Mouse (Mus musculus) forebrain, embryonic 15.5 days (tissue): ENCODE measurements at regions not wholly inside any gene's neighbourhood (a gene's known extent, or its start where the extent isn't known, plus 50 kb on each side); places are given as distances from the start of the nearest gene placed in this dataset.

Source experiments
- ATAC-seq: fragments of 200-750 bp; cut with Nextera tagmentation; replicated peaks from 2 replicates; pipeline ENCODE4 v1.8.0; 2017; ENCODE audit warnings: mild to moderate bottlenecking, moderate TSS enrichment, moderate library complexity
- H3K27ac ChIP-seq: fragments of 300-500 bp; sonication (generic); replicated peaks from 2 replicates; pipeline ENCODE4 v1.5.1; 2015; ENCODE audit warnings: mild to moderate bottlenecking, inconsistent platforms
- H3K27me3 ChIP-seq: fragments of 300-500 bp; sonication (generic); 2 replicates; pipeline ENCODE4 v1.6.1; 2015; ENCODE audit warnings: inconsistent platforms
- H3K36me3 ChIP-seq: fragments of 300-500 bp; sonication (generic); 2 replicates; pipeline ENCODE4 v1.6.1; 2015; ENCODE audit warnings: mild to moderate bottlenecking, inconsistent platforms
- H3K4me1 ChIP-seq: fragments of 300-500 bp; sonication (generic); 2 replicates; pipeline ENCODE4 v1.6.1; 2015; ENCODE audit warnings: inconsistent platforms
- H3K4me2 ChIP-seq: fragments of 300-500 bp; sonication (generic); replicated peaks from 2 replicates; pipeline ENCODE4 v1.6.1; 2015; ENCODE audit warnings: mild to moderate bottlenecking, inconsistent platforms
- H3K4me3 ChIP-seq: fragments of 300-500 bp; sonication (generic); 2 replicates; pipeline ENCODE4 v1.5.1; 2015; ENCODE audit warnings: mild to moderate bottlenecking, inconsistent platforms
- H3K9ac ChIP-seq: fragments of 300-500 bp; sonication (generic); replicated peaks from 2 replicates; pipeline ENCODE4 v1.6.1; 2015; ENCODE audit warnings: mild to moderate bottlenecking, inconsistent platforms
- H3K9me3 ChIP-seq: fragments of 300-500 bp; sonication (generic); 2 replicates; pipeline ENCODE4 v1.6.1; 2016; ENCODE audit warnings: inconsistent platforms
- WGBS: fragments of 180-500 bp; shearing (Covaris S2); methylation state at CpG from one replicate; pipeline ENCODE4 v1.1.7; 2015; ENCODE audit warnings: mixed read lengths; 5-methylcytosine and 5-hydroxymethylcytosine counted together

DNA sequence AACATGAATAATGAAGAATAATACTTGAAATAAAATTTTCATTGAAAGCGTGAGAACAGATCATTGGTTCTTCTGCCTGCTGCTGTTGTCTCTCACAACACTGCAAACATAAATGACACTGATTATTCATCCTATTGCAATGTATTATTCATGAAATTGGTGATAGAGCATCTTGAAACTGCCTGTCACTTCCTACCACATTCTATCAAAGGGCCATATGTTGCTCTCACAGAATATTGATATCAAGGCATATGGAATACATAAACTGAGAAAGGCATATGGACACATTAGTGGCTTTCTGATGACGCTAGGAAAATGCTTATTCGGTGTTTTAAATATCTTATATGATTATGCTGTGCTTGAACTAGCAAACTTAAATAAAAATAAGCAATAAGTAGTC, 371.6 kb downstream of the Cdh19 start:
- H3K27ac ChIP-seq: no peak overlapping the region
- H3K4me3 ChIP-seq: no peak overlapping the region
- no peak overlapping the region for H3K4me2 ChIP-seq
- no peak overlapping the region for H3K9ac ChIP-seq
- no peaks in the 10 kb centered on the region for H3K9me3 ChIP-seq
- H3K4me1 ChIP-seq: no peaks in the 10 kb centered on the region
- no peaks in the 10 kb centered on the region for H3K36me3 ChIP-seq
- ATAC-seq: peak; percentile 88
- WGBS: 52% methylated on average over 3 of the region's 3 CpGs
- H3K27me3 ChIP-seq: no peaks in the 10 kb centered on the region

DNA sequence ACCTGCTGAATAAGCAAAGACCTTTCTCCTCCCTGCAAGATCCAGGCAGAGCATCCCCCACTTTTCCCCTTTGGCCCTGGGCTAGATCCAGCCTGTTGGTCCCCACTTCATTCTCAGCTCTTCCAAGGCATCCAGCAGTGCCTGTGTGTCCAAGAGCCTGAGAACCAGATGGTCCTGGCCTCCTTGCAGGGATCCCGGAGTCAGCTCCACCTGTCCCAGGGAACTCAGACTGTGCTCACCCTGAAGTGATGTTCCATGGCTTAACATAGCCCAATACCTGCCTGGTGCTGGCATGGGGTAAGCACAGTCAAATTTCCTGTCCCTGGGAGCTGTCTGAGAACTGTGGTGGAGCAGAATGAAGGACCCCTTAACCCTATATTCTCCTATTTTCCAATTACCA, 396.1 kb downstream of the Cdh19 start:
- Histone ChIP-seq H3K36me3 (no peaks in the 10 kb centered on the region), H3K4me1 (no peaks in the 10 kb centered on the region), H3K9me3 (no peaks in the 10 kb centered on the region), H3K9ac (no peak overlapping the region), H3K27ac (no peak overlapping the region), H3K4me2 (no peak overlapping the region), H3K4me3 (no peak overlapping the region), H3K27me3 (no peaks in the 10 kb centered on the region)
- ATAC-seq: no peak
- WGBS: 90% methylated on average over 1 of the region's 1 CpGs
